Comparison of ENCODE assay signal across 8 mouse cellular contexts in genomic region chr5:27791303-27792172, GRCm38 (mm10). TPM values are rescaled to one million over a fixed set of nuclear protein-coding genes. Genes with fewer than 3 reads are reported as not detected.
DNase-seq lines count a peak whose midpoint lies in the region; ATAC-seq and TF ChIP-seq lines count a peak whose summit lies in the region.

Paxip1 (minus strand) TSS chr5:27791691.

- H3K27ac ChIP-seq in bone marrow macrophage, adult 2 months (ENCODE audit: insufficient read depth, low read depth, low read length) = peak within 1 kb of the TSS; percentile 87
- H3K27ac ChIP-seq in embryonic fibroblast, embryonic 13.5 days (ENCODE audit: insufficient read depth, low read length) = peak within 1 kb of the TSS; percentile 92
- peak within 1 kb of the TSS; percentile 92 for H3K27ac ChIP-seq in kidney, embryonic 14.5 days (ENCODE audit: low read depth, low read length)
- peak within 1 kb of the TSS; percentile 93 for H3K27ac ChIP-seq in limb, embryonic 15.5 days

- H3K9ac ChIP-seq in kidney, embryonic 14.5 days (ENCODE audit: low read depth, low read length) = peak within 1 kb of the TSS; percentile 72
- H3K9ac ChIP-seq in limb, embryonic 15.5 days = peak within 1 kb of the TSS; percentile 75

- H3K4me2 ChIP-seq in kidney, embryonic 14.5 days (replicated peaks; ENCODE audit: low read depth, low read length) = peak within 1 kb of the TSS; percentile 68
- H3K4me2 ChIP-seq in limb, embryonic 15.5 days = peak within 1 kb of the TSS; percentile 65

- no peaks in the 10 kb centered on the region for H3K9me3 ChIP-seq in kidney, embryonic 14.5 days (ENCODE audit: control insufficient read depth, low read length)
- H3K9me3 ChIP-seq in limb, embryonic 15.5 days = no peaks in the 10 kb centered on the region

- H3K36me3 ChIP-seq in kidney, embryonic 14.5 days (ENCODE audit: control insufficient read depth, insufficient read depth, low read length) = peaks cover 24% of the 10 kb centered on the region
- peaks cover 21% of the 10 kb centered on the region for H3K36me3 ChIP-seq in limb, embryonic 15.5 days

- peak within 1 kb of the TSS; percentile 77 for H3K4me3 ChIP-seq in bone marrow macrophage, adult 2 months (ENCODE audit: insufficient read depth, low read length)
- peak within 1 kb of the TSS; percentile 85 for H3K4me3 ChIP-seq in embryonic fibroblast, embryonic 13.5 days (ENCODE audit: insufficient read depth, low read length)
- peak within 1 kb of the TSS; percentile 84 for H3K4me3 ChIP-seq in kidney, embryonic 14.5 days (ENCODE audit: low read length)
- H3K4me3 ChIP-seq in limb, embryonic 15.5 days = peak within 1 kb of the TSS; percentile 89

- H3K4me1 ChIP-seq in bone marrow macrophage, adult 2 months (ENCODE audit: control insufficient read depth, insufficient read depth, low read length) = peaks cover 12% of the 10 kb centered on the region
- peaks cover 4% of the 10 kb centered on the region; the same call in 1 of the 2 replicates for H3K4me1 ChIP-seq in embryonic fibroblast, embryonic 13.5 days (ENCODE audit: control insufficient read depth, insufficient read depth, low read length)
- peaks cover 13% of the 10 kb centered on the region for H3K4me1 ChIP-seq in kidney, embryonic 14.5 days (ENCODE audit: control insufficient read depth, insufficient read depth, low read length)
- peaks cover 21% of the 10 kb centered on the region for H3K4me1 ChIP-seq in limb, embryonic 15.5 days

- no peaks in the 10 kb centered on the region for H3K27me3 ChIP-seq in kidney, embryonic 14.5 days (ENCODE audit: control insufficient read depth, insufficient read depth, low read length)
- no peaks in the 10 kb centered on the region for H3K27me3 ChIP-seq in limb, embryonic 15.5 days

- peak; percentile 99 for DNase-seq in A20 (ENCODE audit: low read depth, low spot score)
- peak; percentile 95 to 96 for DNase-seq in heart, adult 9 months (ENCODE audit: low spot score in 2 of 2)
- peak; percentile 88 to 96 for DNase-seq in monocyte, adult 2 months (ENCODE audit: low read depth in 1 of 2, low spot score in 2 of 2)
- DNase-seq in spleen, postnatal 36 days (ENCODE audit: low spot score in 2 of 2) = peak; percentile 94 to 96

- no peak for TF ChIP-seq CTCF in bone marrow macrophage, adult 2 months (IDR thresholded peaks at IDR 0.05; ENCODE audit: low read depth, low read length)
- TF ChIP-seq CTCF in embryonic fibroblast, embryonic 13.5 days (IDR thresholded peaks at IDR 0.05; ENCODE audit: borderline replicate concordance, insufficient read depth, low read length) = no peak

- TF ChIP-seq POLR2A in bone marrow macrophage, adult 2 months (IDR thresholded peaks at IDR 0.05; ENCODE audit: borderline replicate concordance, low read depth, low read length) = peak; percentile 96; the same call in 1 of the 2 replicates
- TF ChIP-seq POLR2A in embryonic fibroblast, embryonic 13.5 days (IDR thresholded peaks at IDR 0.05; ENCODE audit: low read depth, low read length) = peak; percentile 100

- ATAC-seq in kidney, embryonic 14.5 days (ENCODE audit: low FRiP score, low TSS enrichment) = peak; percentile 97
- peak; percentile 95 for ATAC-seq in limb, embryonic 15.5 days (ENCODE audit: insufficient number of reproducible peaks, low FRiP score, low TSS enrichment, low read depth)

- under 1% methylated on average over 72 of the region's 73 CpGs for whole genome bisulfite sequencing in kidney, embryonic 14.5 days
- WGBS in limb, embryonic 15.5 days = under 1% methylated on average over 71 of the region's 73 CpGs

RNA-seq across cellular contexts. Expression of gene Paxip1, which starts in this region (rescaled TPM):
- 19.4 and 22.1 TPM in 2 replicates for polyA plus RNA-seq in bone marrow macrophage, adult 2 months (2012; ENCODE audit: insufficient read depth, insufficient read length, missing spikeins)
- 31.3 and 34.6 TPM in 2 replicates for polyA plus RNA-seq in embryonic fibroblast, embryonic 13.5 days (2011; ENCODE audit: insufficient read length, low read depth, missing spikeins)
- polyA plus RNA-seq in kidney, embryonic 14.5 days (2014; fragmentation: Nextera tagmentation; extraction: Ambion mirVana) = 28.4 and 53.0 TPM in 2 replicates
- polyA plus RNA-seq in limb, embryonic 15.5 days (2015; fragmentation: Nextera tagmentation; extraction: Ambion mirVana) = 24.1 and 31.7 TPM in 2 replicates

Comparison
In these comparisons a context has a peak if more than half of its experiments do, and no peak if none do; other contexts are left out.
1. Peak in every context shown above with its lines: DNase-seq, ATAC-seq, H3K4me3 ChIP-seq and H3K27ac ChIP-seq.